Mouse (Mus musculus) CH12.LX (cell line): ENCODE results near the gene Dlgap1. TPM values are rescaled to one million over a fixed set of nuclear protein-coding genes. Genes with fewer than 3 reads are reported as not detected.

Experiments
- DNase-seq: peaks from one replicate; pipeline ENCODE4 v3.0.0-alpha.2; 2013; ENCODE audit errors: extremely low read depth
- H3K27ac ChIP-seq: 2 replicates; pipeline ENCODE4 v1.5.1; 2012; ENCODE audit warnings: low read depth, mild to moderate bottlenecking, control low read depth, moderate library complexity; ENCODE audit not compliant: insufficient read depth
- H3K27me3 ChIP-seq: replicated peaks from 2 replicates; pipeline ENCODE3; 2012; ENCODE audit warnings: inconsistent platforms
- H3K36me3 ChIP-seq, 2 experiments: replicated peaks in 1 of 2; 2 replicates each; pipeline versions ENCODE3 to v1.6.1; 2012; ENCODE audit warnings: inconsistent platforms in 1 of 2, low read length in 1 of 2, mild to moderate bottlenecking in 1 of 2, mixed read lengths in 1 of 2, moderate library complexity in 1 of 2; ENCODE audit not compliant: control insufficient read depth in 1 of 2, insufficient read depth in 1 of 2
- H3K4me1 ChIP-seq, 2 experiments: 2 replicates each; pipeline ENCODE4 v1.6.1; 2012; ENCODE audit warnings: inconsistent platforms in 1 of 2, moderate library complexity in 1 of 2; ENCODE audit not compliant: insufficient read depth in 2 of 2, control insufficient read depth in 1 of 2
- H3K4me2 ChIP-seq: 2 replicates; pipeline ENCODE4 v1.6.1; 2012; ENCODE audit warnings: low read depth, mild to moderate bottlenecking, control low read depth; ENCODE audit not compliant: poor library complexity, insufficient read depth, severe bottlenecking
- H3K4me3 ChIP-seq, 3 experiments: fragments of 150-350 bp in 1 of 3; sonication (generic) in 1 of 3; replicated peaks in 1 of 3; 2 replicates each; pipeline versions ENCODE3 to v1.5.1; 2011 to 2012; ENCODE audit warnings: low read depth in 2 of 3, low read length in 2 of 3, mild to moderate bottlenecking in 2 of 3, moderate library complexity in 2 of 3, control low read depth in 1 of 3, improper control_type of control experiment in 1 of 3, inconsistent platforms in 1 of 3, mixed read lengths in 1 of 3; ENCODE audit not compliant: poor library complexity in 1 of 3
- H3K79me2 ChIP-seq: replicated peaks from 2 replicates; pipeline ENCODE4 v1.6.1; 2012; ENCODE audit warnings: mild to moderate bottlenecking, moderate library complexity; ENCODE audit not compliant: control insufficient read depth, poor library complexity, insufficient read depth, severe bottlenecking; ENCODE audit errors: extremely low read depth
- H3K9ac ChIP-seq: 2 replicates; pipeline ENCODE4 v1.6.1; 2012; ENCODE audit warnings: low read depth, mild to moderate bottlenecking, control low read depth, moderate library complexity; ENCODE audit not compliant: insufficient read depth
- H3K9me3 ChIP-seq: replicated peaks from 2 replicates; pipeline ENCODE3; 2012; ENCODE audit warnings: low read length, inconsistent platforms, mixed read lengths
- CHD1 ChIP-seq: IDR thresholded peaks from 2 replicates; pipeline ENCODE4 v1.6.1; 2012; ENCODE audit warnings: low read depth, low read length, improper control_type of control experiment, inconsistent platforms
- CHD2 ChIP-seq: IDR thresholded peaks from 2 replicates; pipeline ENCODE4 v1.6.1; 2011; ENCODE audit warnings: low read length, improper control_type of control experiment
- E2F4 ChIP-seq: IDR thresholded peaks from 2 replicates; pipeline ENCODE4 v1.6.1; 2011; ENCODE audit warnings: low read depth, low read length, improper control_type of control experiment; ENCODE audit not compliant: insufficient replicate concordance
- ELF1 ChIP-seq: IDR thresholded peaks from 2 replicates; pipeline ENCODE4 v1.6.1; 2014; ENCODE audit warnings: low read depth, mild to moderate bottlenecking, inconsistent platforms, low read length, improper control_type of control experiment
- EP300 ChIP-seq: IDR thresholded peaks from 2 replicates; pipeline ENCODE4 v1.6.1; 2011; ENCODE audit warnings: low read length, improper control_type of control experiment
- ETS1 ChIP-seq: conservative IDR thresholded peaks from 2 replicates; pipeline ENCODE4 v1.6.1; 2012; ENCODE audit warnings: low read depth, mild to moderate bottlenecking, inconsistent platforms, low read length, improper control_type of control experiment, moderate library complexity
- GABPA ChIP-seq: IDR thresholded peaks from 2 replicates; pipeline ENCODE4 v1.6.1; 2012; ENCODE audit warnings: low read depth, low read length, improper control_type of control experiment, inconsistent platforms; ENCODE audit not compliant: insufficient replicate concordance
- IRF4 ChIP-seq: IDR thresholded peaks from 2 replicates; pipeline ENCODE4 v1.6.1; 2014; ENCODE audit warnings: low read depth, mild to moderate bottlenecking, inconsistent platforms, low read length, improper control_type of control experiment
- KAT2A ChIP-seq: IDR thresholded peaks from 2 replicates; pipeline ENCODE4 v1.6.1; 2012; ENCODE audit warnings: low read length, improper control_type of control experiment, inconsistent platforms; ENCODE audit not compliant: insufficient replicate concordance
- MAX ChIP-seq: IDR thresholded peaks from 2 replicates; pipeline ENCODE4 v1.6.1; 2011; ENCODE audit warnings: low read length, improper control_type of control experiment
- MAZ ChIP-seq: IDR thresholded peaks from 2 replicates; pipeline ENCODE4 v1.6.1; 2012; ENCODE audit warnings: low read depth, mild to moderate bottlenecking, inconsistent platforms, low read length, improper control_type of control experiment, moderate library complexity
- MEF2A ChIP-seq: IDR thresholded peaks from 2 replicates; pipeline ENCODE4 v1.6.1; 2014; ENCODE audit warnings: low read depth, mild to moderate bottlenecking, inconsistent platforms, low read length, improper control_type of control experiment, borderline replicate concordance
- MXI1 ChIP-seq: IDR thresholded peaks from 2 replicates; pipeline ENCODE4 v1.6.1; 2011; ENCODE audit warnings: mild to moderate bottlenecking, low read depth, low read length, improper control_type of control experiment
- MYC ChIP-seq: IDR thresholded peaks from 2 replicates; pipeline ENCODE4 v1.6.1; 2011; ENCODE audit warnings: low read depth, mild to moderate bottlenecking, improper control_type of control experiment, low read length
- NRF1 ChIP-seq: IDR thresholded peaks from 2 replicates; pipeline ENCODE4 v1.6.1; 2014; ENCODE audit warnings: low read depth, mild to moderate bottlenecking, inconsistent platforms, low read length, improper control_type of control experiment, moderate library complexity
- POLR2AphosphoS2 ChIP-seq: IDR thresholded peaks from 2 replicates; pipeline ENCODE4 v1.6.1; 2011; ENCODE audit warnings: low read depth, low read length, improper control_type of control experiment
- RAD21 ChIP-seq: IDR thresholded peaks from 2 replicates; pipeline ENCODE4 v1.6.1; 2011; ENCODE audit warnings: low read depth, mild to moderate bottlenecking, low read length, improper control_type of control experiment, moderate library complexity
- SIN3A ChIP-seq: IDR thresholded peaks from 2 replicates; pipeline ENCODE4 v1.6.1; 2012; ENCODE audit warnings: low read length, improper control_type of control experiment, inconsistent platforms
- TBP ChIP-seq: conservative IDR thresholded peaks from 2 replicates; pipeline ENCODE4 v1.6.1; 2011; ENCODE audit warnings: low read depth, low read length, improper control_type of control experiment
- TCF12 ChIP-seq: IDR thresholded peaks from 2 replicates; pipeline ENCODE4 v1.6.1; 2014; ENCODE audit warnings: low read depth, mild to moderate bottlenecking, inconsistent platforms, low read length, improper control_type of control experiment
- UBTF ChIP-seq: IDR thresholded peaks from 2 replicates; pipeline ENCODE4 v1.6.1; 2012; ENCODE audit warnings: low read depth, mild to moderate bottlenecking, inconsistent platforms, low read length, improper control_type of control experiment, moderate library complexity
- USF1 ChIP-seq: IDR thresholded peaks from 2 replicates; pipeline ENCODE4 v1.6.1; 2014; ENCODE audit warnings: low read depth, mild to moderate bottlenecking, inconsistent platforms, low read length, improper control_type of control experiment
- ZC3H11A ChIP-seq: IDR thresholded peaks from 2 replicates; pipeline ENCODE4 v1.6.1; 2012; ENCODE audit warnings: low read depth, mild to moderate bottlenecking, inconsistent platforms, low read length, improper control_type of control experiment
- ZKSCAN1 ChIP-seq: IDR thresholded peaks from 2 replicates; pipeline ENCODE4 v1.6.1; 2012; ENCODE audit warnings: low read depth, inconsistent platforms, low read length, improper control_type of control experiment, borderline replicate concordance
- dilution Hi-C: fragments of 300-500 bp; cut with MboI; formaldehyde crosslinking; loops from 2 replicates; pipeline ENCODE4 v1.14.3; 2020; ENCODE audit warnings: low sequenced_read_pairs; ENCODE audit not compliant: extremely low pct_unique_long_range_greater_than_20kb, extremely low pct_ligation_motif_present
- in situ Hi-C: fragments of 300-500 bp; cut with MboI; formaldehyde crosslinking; loops from 3 replicates; pipeline ENCODE4 v1.14.3; 2019; ENCODE audit warnings: low sequenced_read_pairs, low pct_ligation_motif_present, low pct_unique_long_range_greater_than_20kb, mixed read lengths
- polyA plus RNA-seq: library from polyadenylated mRNA; unstranded; fragments of >175 nt; gene quantifications from 2 replicates; pipeline ENCODE4 v1.2.1, GENCODE M21; 2012; ENCODE audit warnings: low read depth; ENCODE audit not compliant: insufficient read length
- total RNA-seq, 2 experiments: library from RNA; depleted of rRNA; stranded (reverse); fragments of 300-350 nt in 1 of 2; fragments of >200 nt in 1 of 2; gene quantifications; 2 replicates each; pipeline ENCODE4 v1.2.3; 2012 to 2014

Gene Dlgap1
- total and polyA plus RNA-seq, 3 experiments, result 0.51 to 2.7 (median 1.2) TPM

- no peak for TF ChIP-seq ZKSCAN1
- no peak for TF ChIP-seq RAD21
- TF ChIP-seq ELF1, result no peak
- no peak for TF ChIP-seq TCF12
- TF ChIP-seq USF1, result no peak
- TF ChIP-seq UBTF, result no peak
- TF ChIP-seq E2F4, result no peak
- TF ChIP-seq POLR2AphosphoS2, result no peak
- no peak for TF ChIP-seq ZC3H11A
- no peak for TF ChIP-seq GABPA
- TF ChIP-seq MXI1, result no peak
- TF ChIP-seq TBP, result no peak
- TF ChIP-seq KAT2A, result no peak
- no peak for TF ChIP-seq ETS1
- no peak for TF ChIP-seq CHD2
- TF ChIP-seq MYC, result no peak
- TF ChIP-seq SIN3A, result no peak
- no peak for TF ChIP-seq MAZ
- TF ChIP-seq, all 38 proteins: peak for 0
- no peak for DNase-seq
- no peak overlapping the region for H3K27ac ChIP-seq
- no peak overlapping the region for H3K9ac ChIP-seq
- dilution Hi-C loops, result no loop called here
- H3K27me3 ChIP-seq, result no peaks in the 10 kb centered on the region
- no peaks in the 10 kb centered on the region for H3K4me1 ChIP-seq
- H3K79me2 ChIP-seq, result no peaks in the 10 kb centered on the region
- peaks cover 44% of the 10 kb centered on the region for H3K9me3 ChIP-seq
- no peaks in the 10 kb centered on the region for H3K36me3 ChIP-seq
- in situ Hi-C loops, result no loop called here
- H3K4me3 ChIP-seq, result no peak overlapping the region
- no peak overlapping the region for H3K4me2 ChIP-seq
Observed at GRCm38 (mm10) chr17:70272125-70272524, 303.3 kb downstream of the Dlgap1 start.

GRCm38 (mm10) chr17:70287708-70288107 lies 318.8 kb downstream of the Dlgap1 start:
- dilution Hi-C loops, result no loop called here
- Histone ChIP-seq H3K27ac (no peak overlapping the region), H3K9ac (no peak overlapping the region), H3K9me3 (peaks cover 38% of the 10 kb centered on the region), H3K4me2 (no peak overlapping the region), H3K27me3 (no peaks in the 10 kb centered on the region), H3K4me3 (no peak overlapping the region), H3K36me3 (no peaks in the 10 kb centered on the region), H3K4me1 (no peaks in the 10 kb centered on the region), H3K79me2 (no peaks in the 10 kb centered on the region)
- no peak for DNase-seq
- in situ Hi-C loops, result no loop called here
- TF ChIP-seq USF1, result no peak
- no peak for TF ChIP-seq ETS1
- no peak for TF ChIP-seq TBP
- no peak for TF ChIP-seq NRF1
- TF ChIP-seq MAX, result no peak
- no peak for TF ChIP-seq MEF2A
- TF ChIP-seq IRF4, result no peak
- TF ChIP-seq CHD1, result no peak
- no peak for TF ChIP-seq EP300
- no peak for TF ChIP-seq E2F4
